Mouse (Mus musculus): ENCODE results near the gene Cacnb1. TPM values are rescaled to one million over a fixed set of nuclear protein-coding genes. Genes with fewer than 3 reads are reported as not detected.

Cacnb1 gene
- polyA plus RNA-seq, 1 experiment from 2014 or later: 16.6 TPM

DNA sequence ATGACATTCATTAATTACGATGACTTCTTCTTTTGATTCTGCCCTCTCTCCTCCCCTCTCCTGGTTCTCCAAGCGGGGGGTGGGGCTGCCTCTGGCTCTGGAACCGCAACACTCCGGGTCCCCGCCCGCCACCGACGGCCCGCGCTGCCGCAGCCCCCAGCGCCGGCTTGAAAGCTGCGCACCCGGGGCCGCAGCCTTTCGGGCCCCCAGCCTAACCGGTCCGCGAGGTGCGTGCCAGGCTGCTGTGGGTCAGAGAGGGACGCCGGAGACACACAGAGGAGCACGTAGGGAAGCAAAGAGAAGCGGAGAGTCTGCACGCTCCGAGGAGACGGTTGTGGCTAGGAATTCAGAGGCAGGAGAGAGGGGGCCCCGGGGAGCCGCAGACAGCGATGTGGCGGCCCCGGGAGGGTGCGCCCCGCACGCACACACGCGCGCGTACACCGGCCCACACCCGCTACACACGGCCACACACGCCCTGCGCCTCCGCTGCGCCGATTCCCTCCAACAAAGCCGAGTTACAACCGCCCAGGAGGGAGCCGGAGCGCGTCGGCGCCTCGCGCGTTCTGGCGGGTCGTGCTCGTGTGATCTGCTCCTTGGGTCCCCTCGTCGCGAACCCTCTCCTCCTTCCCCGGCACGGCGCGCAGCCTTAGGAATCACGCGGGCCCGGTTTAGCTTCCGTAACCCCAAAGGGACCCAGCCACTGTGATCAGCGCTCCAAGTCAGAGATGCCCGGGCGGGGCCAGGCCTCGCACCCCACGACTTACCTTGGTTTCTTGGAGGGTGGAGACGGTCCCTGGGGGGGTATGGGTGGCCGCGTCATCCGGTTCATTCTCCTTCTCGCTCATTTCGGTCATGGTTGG lies 29.5 kb upstream of the Cacnb1 start:
- Histone ChIP-seq H3K4me3 (peak overlapping the region; percentile 51), H3K4me2 (peak overlapping the region; percentile 82), H3K9me3 (no peaks in the 10 kb centered on the region), H3K36me3 (no peaks in the 10 kb centered on the region), H3K9ac (peak overlapping the region; percentile 62), H3K4me1 (peaks cover 25% of the 10 kb centered on the region), H3K27ac (no peak overlapping the region), H3K27me3 (peaks cover 76% of the 10 kb centered on the region)
- no peak for ATAC-seq (ENCODE audit: insufficient number of reproducible peaks, insufficient read depth, low FRiP score, low TSS enrichment, low read depth)
- under 1% methylated on average over 81 of the region's 83 CpGs for WGBS

DNA sequence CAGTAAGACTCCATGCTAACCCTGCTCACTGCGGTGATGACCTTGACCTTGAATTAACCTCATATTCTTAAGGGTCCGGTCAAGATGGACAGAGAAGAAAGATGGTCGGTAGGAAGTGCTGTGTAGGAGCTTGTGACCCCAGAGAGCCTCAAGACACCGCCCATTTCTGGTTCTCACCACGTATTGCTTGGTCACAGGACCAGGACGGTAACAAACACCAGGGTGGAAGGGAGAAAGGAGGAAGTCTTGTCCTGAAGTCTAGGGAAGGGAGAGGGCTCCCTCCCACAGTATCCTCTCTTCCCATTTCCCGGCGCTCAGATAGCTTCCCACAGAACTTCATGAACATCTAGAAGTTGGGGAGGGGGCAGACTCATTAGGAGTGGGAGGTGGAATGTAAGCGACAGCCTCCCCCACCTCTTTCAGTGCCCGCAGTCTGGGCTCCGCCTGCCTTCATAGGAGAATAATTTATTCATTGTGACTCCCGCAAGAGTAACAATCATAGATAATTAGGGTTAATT lies 28.8 kb upstream of the Cacnb1 start:
- Histone ChIP-seq H3K4me2 (peak overlapping the region; percentile 82), H3K27me3 (peaks cover 77% of the 10 kb centered on the region), H3K4me1 (peaks cover 23% of the 10 kb centered on the region), H3K36me3 (no peaks in the 10 kb centered on the region), H3K4me3 (peak overlapping the region; percentile 51), H3K9me3 (no peaks in the 10 kb centered on the region), H3K9ac (0 out of 2 replicates have a peak overlapping the region, but pooled peaks have one; percentile 28), H3K27ac (no peak overlapping the region)
- no peak for ATAC-seq (ENCODE audit: insufficient number of reproducible peaks, insufficient read depth, low FRiP score, low TSS enrichment, low read depth)
- 5% methylated on average over 12 of the region's 12 CpGs for WGBS

DNA sequence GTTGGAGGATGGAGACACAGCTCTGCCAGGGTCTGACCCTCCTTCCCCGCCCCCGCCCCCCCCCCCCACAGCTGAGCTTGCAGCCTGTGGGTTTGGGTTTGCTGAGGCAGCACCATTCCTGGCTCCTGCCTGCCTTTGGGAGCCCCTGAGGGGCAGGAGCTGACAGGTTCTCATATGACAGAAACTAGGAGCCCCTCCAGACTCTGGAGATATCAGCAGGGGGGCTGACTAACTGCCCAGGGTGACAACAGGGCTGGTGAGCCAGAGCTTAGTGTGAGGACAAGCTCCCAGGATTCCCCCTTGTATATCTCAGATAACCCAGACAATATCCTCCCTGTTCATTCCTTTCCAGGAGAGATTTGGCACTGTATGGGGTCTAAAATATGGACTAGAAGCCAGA lies 28.1 kb upstream of the Cacnb1 start:
- Histone ChIP-seq H3K4me2 (no peak overlapping the region), H3K27ac (no peak overlapping the region), H3K4me3 (no peak overlapping the region), H3K9me3 (no peaks in the 10 kb centered on the region), H3K27me3 (peaks cover 77% of the 10 kb centered on the region), H3K36me3 (no peaks in the 10 kb centered on the region), H3K9ac (0 out of 2 replicates have a peak overlapping the region, but pooled peaks have one; percentile 28), H3K4me1 (peaks cover 23% of the 10 kb centered on the region)
- WGBS: 27% methylated on average over 2 of the region's 2 CpGs
- no peak for ATAC-seq (ENCODE audit: insufficient number of reproducible peaks, insufficient read depth, low FRiP score, low TSS enrichment, low read depth)

DNA sequence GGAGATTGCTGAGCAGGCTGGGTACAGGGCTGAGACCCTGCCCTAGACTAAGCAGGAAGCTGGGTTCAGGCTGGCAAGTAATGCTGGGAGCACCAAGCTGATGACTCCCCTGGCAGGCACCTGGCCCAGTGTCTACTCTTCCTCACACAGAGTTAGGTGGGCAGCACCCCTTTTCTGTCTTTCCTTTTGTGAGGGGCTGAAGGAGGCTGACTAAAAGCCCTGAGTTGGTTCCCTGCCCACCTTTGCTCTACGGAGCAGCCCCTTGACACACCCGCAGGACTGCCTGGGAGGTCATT lies 27.6 kb upstream of the Cacnb1 start:
- Histone ChIP-seq H3K27ac (no peak overlapping the region), H3K4me1 (peaks cover 23% of the 10 kb centered on the region), H3K9me3 (no peaks in the 10 kb centered on the region), H3K4me3 (no peak overlapping the region), H3K9ac (no peak overlapping the region), H3K4me2 (no peak overlapping the region), H3K36me3 (no peaks in the 10 kb centered on the region), H3K27me3 (peaks cover 76% of the 10 kb centered on the region)
- no peak for ATAC-seq (ENCODE audit: insufficient number of reproducible peaks, insufficient read depth, low FRiP score, low TSS enrichment, low read depth)
- 31% methylated on average over 2 of the region's 2 CpGs for WGBS

DNA sequence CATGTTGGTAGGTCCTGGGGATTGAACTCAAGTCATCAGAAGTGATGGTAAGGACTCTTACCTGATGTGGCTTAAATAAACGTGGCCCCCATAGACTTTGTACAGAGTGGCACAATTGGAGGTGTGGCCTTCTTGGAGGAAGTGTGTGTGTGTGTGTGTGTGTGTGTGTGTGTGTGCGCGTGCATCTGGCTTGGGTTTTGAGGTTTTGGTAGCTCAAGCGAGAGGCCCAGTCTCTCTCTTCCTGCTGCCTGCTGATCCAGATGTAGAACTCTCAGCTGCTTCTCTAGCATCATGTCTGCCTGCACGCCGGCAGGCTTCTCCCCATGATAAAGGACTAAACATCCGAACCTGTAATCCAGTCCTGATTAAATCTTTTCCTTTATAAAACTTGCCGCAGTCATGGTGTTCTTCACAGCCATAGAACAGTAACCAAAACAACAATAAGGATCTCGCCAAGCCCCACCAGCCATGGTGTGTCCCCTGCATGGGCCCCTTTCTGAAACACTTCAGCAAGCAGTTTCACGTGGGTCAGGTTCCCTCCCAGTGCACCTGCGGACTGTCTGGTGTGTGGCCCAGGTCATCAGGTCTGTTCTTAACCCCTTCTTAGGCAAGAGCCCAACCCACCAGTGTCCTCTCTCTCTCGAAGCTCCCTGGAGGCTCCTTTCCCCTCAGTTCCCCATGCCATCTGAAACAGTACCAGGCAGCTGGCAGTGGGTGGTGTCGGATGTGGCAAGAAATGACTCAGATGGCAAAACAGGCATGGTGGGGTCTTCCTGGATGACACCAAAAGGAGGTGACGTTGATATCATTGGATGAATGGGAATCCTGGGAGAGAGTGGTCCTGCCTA lies 27.1 kb upstream of the Cacnb1 start:
- Histone ChIP-seq H3K9me3 (no peaks in the 10 kb centered on the region), H3K27ac (no peak overlapping the region), H3K4me2 (no peak overlapping the region), H3K9ac (no peak overlapping the region), H3K36me3 (no peaks in the 10 kb centered on the region), H3K4me3 (no peak overlapping the region), H3K27me3 (peaks cover 71% of the 10 kb centered on the region), H3K4me1 (peaks cover 23% of the 10 kb centered on the region)
- WGBS: 60% methylated on average over 14 of the region's 14 CpGs
- ATAC-seq (ENCODE audit: insufficient number of reproducible peaks, insufficient read depth, low FRiP score, low TSS enrichment, low read depth): no peak

DNA sequence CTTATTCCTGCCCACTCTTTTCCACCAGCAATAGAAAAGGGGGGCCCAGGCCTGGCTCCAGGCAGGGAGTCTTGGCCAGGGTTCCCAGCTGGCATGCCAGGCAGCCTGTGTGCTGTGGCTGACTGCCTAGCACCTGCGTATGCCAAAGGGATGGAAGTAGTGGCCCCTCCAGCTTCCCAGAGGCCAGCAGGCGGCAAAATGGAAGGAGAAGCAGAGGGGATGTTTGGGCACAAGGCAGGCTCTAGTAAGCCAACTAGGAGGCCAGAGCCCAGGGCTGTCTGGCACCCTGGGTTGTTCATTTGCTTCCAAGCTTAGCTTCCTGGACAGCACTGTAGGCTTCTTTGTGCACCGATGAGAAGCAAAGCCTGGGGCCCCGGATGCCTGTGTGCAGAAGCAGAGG lies 24.9 kb upstream of the Cacnb1 start:
- Histone ChIP-seq H3K27ac (no peak overlapping the region), H3K4me1 (peaks cover 14% of the 10 kb centered on the region), H3K9ac (no peak overlapping the region), H3K4me3 (no peak overlapping the region), H3K9me3 (no peaks in the 10 kb centered on the region), H3K4me2 (no peak overlapping the region), H3K27me3 (peaks cover 52% of the 10 kb centered on the region), H3K36me3 (no peaks in the 10 kb centered on the region)
- 70% methylated on average over 4 of the region's 4 CpGs for WGBS
- no peak for ATAC-seq (ENCODE audit: insufficient number of reproducible peaks, insufficient read depth, low FRiP score, low TSS enrichment, low read depth)

DNA sequence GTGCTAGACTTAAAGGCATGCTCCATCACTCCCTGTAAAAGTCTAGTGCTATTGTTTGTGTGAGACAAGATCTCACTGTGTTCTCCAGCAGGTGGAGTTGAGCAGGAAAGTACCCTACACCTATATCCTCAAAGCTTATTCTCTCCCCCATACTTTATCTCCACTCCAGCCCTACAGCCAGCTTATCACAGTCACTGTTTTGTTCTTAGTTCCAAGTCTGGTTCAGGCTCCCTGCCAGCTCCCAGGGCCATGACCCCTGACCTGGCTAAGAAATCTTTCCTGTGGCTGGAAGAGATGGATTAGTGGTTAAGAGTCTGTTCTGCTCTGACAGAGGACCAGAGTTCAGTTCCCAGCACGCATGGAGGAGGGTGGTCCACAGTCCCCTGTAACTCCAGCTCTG lies 23.6 kb upstream of the Cacnb1 start:
- Histone ChIP-seq H3K9me3 (no peaks in the 10 kb centered on the region), H3K27ac (no peak overlapping the region), H3K27me3 (peaks cover 40% of the 10 kb centered on the region), H3K4me3 (no peak overlapping the region), H3K9ac (no peak overlapping the region), H3K4me1 (0 out of 2 replicates have a peak, but pooled peaks cover under 1% of the 10 kb centered on the region), H3K36me3 (no peaks in the 10 kb centered on the region), H3K4me2 (no peak overlapping the region)
- ATAC-seq (ENCODE audit: insufficient number of reproducible peaks, insufficient read depth, low FRiP score, low TSS enrichment, low read depth): no peak
- 58% methylated on average over 1 of the region's 1 CpGs for WGBS

DNA sequence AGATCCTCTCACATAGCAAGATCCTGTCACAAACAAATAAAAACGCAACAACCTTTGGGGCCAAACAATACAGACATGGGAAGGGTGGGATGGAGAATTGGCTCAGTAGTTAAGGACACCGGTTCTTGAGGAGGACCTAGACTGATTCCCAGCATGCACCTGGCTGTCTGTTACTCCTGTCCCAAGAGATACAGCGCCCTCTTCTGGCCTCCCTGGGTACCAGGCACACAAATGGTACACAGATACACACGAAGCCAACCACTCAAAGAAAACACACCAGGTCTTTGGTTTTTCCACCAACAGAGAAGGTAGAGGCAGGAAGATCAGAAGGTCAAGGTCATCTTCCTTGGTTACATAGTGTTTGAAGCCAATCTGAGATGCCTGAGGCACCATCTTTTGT lies 22.8 kb upstream of the Cacnb1 start:
- no peak overlapping the region for H3K9ac ChIP-seq
- H3K4me1 ChIP-seq: 0 out of 2 replicates have a peak, but pooled peaks cover 4% of the 10 kb centered on the region
- H3K4me2 ChIP-seq: no peak overlapping the region
- H3K27ac ChIP-seq: no peak overlapping the region
- no peaks in the 10 kb centered on the region for H3K36me3 ChIP-seq
- H3K9me3 ChIP-seq: no peaks in the 10 kb centered on the region
- no peak overlapping the region for H3K4me3 ChIP-seq
- peaks cover 31% of the 10 kb centered on the region for H3K27me3 ChIP-seq
- ATAC-seq (ENCODE audit: insufficient number of reproducible peaks, insufficient read depth, low FRiP score, low TSS enrichment, low read depth): no peak
- WGBS: 64% methylated on average over 4 of the region's 4 CpGs

DNA sequence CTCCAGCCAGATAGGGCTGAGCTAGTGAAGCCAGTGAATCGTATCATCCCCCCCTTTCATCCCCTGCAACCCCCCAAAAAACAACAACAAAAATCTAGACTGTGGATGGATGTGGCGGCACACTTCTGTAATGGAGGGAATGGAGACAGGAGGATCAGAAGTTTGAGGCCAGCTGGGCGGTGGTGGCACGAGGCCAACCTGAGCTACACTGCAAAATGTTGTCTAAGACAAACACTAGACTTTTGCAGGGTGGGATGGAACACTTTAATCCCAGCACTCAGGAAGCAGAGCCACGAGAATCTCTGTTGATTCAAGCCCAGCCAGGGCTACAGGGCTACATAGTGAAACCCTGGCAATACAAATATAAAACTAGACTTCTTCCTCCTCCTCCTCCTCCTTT lies 21.2 kb upstream of the Cacnb1 start:
- Histone ChIP-seq H3K9me3 (no peaks in the 10 kb centered on the region), H3K27me3 (peaks cover 17% of the 10 kb centered on the region), H3K4me3 (no peak overlapping the region), H3K36me3 (no peaks in the 10 kb centered on the region), H3K27ac (no peak overlapping the region), H3K4me2 (no peak overlapping the region), H3K4me1 (peaks cover 4% of the 10 kb centered on the region; the same call in 1 of the 2 replicates), H3K9ac (peak overlapping the region; percentile 28; the same call in 1 of the 2 replicates)
- no peak for ATAC-seq (ENCODE audit: insufficient number of reproducible peaks, insufficient read depth, low FRiP score, low TSS enrichment, low read depth)
- WGBS: 73% methylated on average over 5 of the region's 5 CpGs

DNA sequence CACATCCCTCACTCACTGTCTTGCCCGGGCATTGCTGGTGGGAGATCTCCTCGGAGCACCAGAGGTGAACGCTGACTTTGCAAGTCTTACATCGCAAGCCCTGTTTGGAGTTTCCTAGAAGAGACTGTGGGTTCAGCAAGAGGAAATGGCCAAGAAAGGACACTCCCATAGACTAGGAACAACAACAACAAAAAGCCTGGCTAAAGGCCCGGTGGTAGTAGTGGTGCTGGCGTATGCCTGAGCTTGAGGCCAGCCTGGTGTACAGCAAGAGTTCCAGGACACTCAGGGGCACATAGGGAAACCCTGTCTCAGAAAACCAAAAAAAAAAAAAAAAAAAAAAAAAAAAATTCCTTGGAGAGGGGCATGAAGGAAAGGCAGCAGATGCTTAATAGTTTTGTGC lies 19.9 kb upstream of the Cacnb1 start:
- Histone ChIP-seq H3K4me2 (no peak overlapping the region), H3K27ac (no peak overlapping the region), H3K36me3 (no peaks in the 10 kb centered on the region), H3K27me3 (peaks cover 10% of the 10 kb centered on the region; the same call in 1 of the 2 replicates), H3K4me1 (peaks cover 7% of the 10 kb centered on the region; the same call in 1 of the 2 replicates), H3K4me3 (no peak overlapping the region), H3K9me3 (no peaks in the 10 kb centered on the region), H3K9ac (no peak overlapping the region)
- 86% methylated on average over 6 of the region's 6 CpGs for WGBS
- ATAC-seq (ENCODE audit: insufficient number of reproducible peaks, insufficient read depth, low FRiP score, low TSS enrichment, low read depth): no peak

DNA sequence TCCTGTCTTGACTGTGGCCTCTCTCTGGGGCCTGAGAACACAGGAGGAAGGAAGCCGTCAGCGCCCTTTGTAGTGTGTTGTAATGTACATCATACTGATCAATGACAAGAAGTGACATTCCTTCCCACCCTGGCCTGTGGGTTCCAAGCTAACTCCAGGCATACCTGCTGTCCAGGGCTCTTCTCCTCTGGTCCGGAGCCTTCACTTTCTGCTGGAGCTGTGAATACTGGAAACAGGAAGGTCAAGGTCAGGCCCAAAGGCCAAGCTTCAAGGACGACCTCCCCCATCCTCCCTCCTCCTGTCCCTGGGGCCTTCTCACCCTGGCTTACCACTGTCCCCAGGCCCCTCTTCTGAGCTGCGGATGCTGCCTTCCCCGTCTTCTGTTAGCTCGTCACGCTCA lies 18.1 kb upstream of the Cacnb1 start:
- Histone ChIP-seq H3K36me3 (no peaks in the 10 kb centered on the region), H3K4me2 (no peak overlapping the region), H3K4me1 (peaks cover 15% of the 10 kb centered on the region), H3K9me3 (no peaks in the 10 kb centered on the region), H3K9ac (0 out of 2 replicates have a peak overlapping the region, but pooled peaks have one; percentile 16), H3K27ac (no peak overlapping the region), H3K4me3 (no peak overlapping the region), H3K27me3 (peaks cover 23% of the 10 kb centered on the region)
- ATAC-seq (ENCODE audit: insufficient number of reproducible peaks, insufficient read depth, low FRiP score, low TSS enrichment, low read depth): no peak
- WGBS: 59% methylated on average over 8 of the region's 8 CpGs

Data from embryonic facial prominence, embryonic 13.5 days (tissue).